Mouse (Mus musculus): ENCODE results near the gene Pdpr. TPM values are rescaled to one million over a fixed set of nuclear protein-coding genes. Genes with fewer than 3 reads are reported as not detected.

The Pdpr gene
- polyA plus RNA-seq (2015; fragmentation: Nextera tagmentation; extraction: Ambion mirVana): 11.5 and 13.4 TPM in 2 replicates

DNA sequence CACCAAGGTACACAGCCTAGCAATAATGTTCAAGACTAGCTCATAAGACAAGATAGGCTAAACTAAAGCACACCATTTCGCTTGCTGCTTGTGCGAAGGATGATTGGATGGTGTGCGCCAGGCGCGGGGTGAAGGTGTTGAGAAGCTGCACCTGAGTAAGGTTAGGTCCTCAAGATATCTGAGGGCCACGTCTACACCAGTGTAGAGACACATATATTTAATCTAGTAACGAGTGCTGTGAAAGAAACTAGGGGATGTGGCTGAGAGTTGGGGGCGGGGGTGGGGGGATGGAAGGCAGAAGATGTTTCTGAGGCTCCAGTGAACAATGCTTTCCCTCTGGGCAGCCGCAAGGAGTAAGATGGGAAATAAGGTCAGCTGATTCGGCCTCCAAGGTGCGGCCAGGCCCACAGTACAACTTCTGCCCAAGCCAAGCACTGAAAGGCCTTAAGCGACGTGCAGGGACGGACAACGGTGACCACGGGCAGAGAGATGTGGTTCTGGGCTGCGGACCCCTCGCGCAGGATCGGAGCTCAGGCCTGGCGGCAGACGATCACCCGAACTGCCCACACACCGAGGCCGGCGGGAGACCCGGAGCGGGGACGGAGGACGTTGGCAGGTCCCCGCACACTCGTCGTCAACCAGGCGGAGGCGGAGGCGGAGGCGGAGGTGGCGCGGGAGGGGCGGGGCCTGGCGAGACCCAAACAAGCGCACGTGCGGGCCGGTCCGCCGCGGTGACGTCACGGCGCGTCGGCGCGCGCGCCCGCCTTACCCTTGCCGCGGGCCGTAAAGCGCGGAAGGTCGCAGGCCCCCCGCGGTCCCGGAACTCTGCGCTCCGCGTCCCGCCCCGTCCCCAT is at the start of gene Pdpr:
Gene Pdpr, plus strand, starts transcription at position 766 of the 854 bp plus-strand sequence.
- Histone ChIP-seq H3K4me3 (peak within 1 kb of the TSS; percentile 65), H3K27ac (peak within 1 kb of the TSS; percentile 51), H3K4me2 (peak within 1 kb of the TSS; percentile 88), H3K9ac (peak within 1 kb of the TSS; percentile 74), H3K36me3 (ENCODE audit: poor library complexity, severe bottlenecking) (no peaks in the 10 kb centered on the region), H3K4me1 (peaks cover 12% of the 10 kb centered on the region), H3K9me3 (replicated peaks) (no peaks in the 10 kb centered on the region), H3K27me3 (no peaks in the 10 kb centered on the region)
- 5% methylated on average over 72 of the region's 72 CpGs for WGBS
- peak; percentile 94 for ATAC-seq

DNA sequence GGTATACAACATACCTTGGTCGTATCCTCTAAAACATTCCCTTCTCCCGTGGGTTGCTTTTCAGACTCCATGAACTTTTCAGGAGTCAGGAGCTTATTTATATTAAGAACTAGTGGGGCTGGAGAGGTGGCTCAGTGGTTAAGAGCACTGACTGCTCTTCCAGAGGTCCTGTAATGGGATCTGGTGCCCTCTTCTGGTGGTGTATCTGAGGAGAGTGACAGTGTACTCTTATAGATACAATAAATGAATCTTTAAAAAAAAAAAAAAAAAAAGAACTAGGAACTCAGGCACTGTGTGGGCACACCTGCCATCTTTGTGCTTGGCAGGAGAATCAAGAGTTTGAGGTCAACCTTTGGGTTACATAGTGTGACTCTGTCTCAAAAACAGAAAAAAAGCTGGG is 45.7 kb upstream of the Pdpr start:
- no peaks in the 10 kb centered on the region for H3K27me3 ChIP-seq
- no peaks in the 10 kb centered on the region for H3K9me3 ChIP-seq (replicated peaks)
- H3K4me1 ChIP-seq: no peaks in the 10 kb centered on the region
- WGBS: 90% methylated on average over 2 of the region's 2 CpGs
- peaks cover 100% of the 10 kb centered on the region for H3K36me3 ChIP-seq (ENCODE audit: poor library complexity, severe bottlenecking)
- no peak overlapping the region for H3K27ac ChIP-seq
- no peak overlapping the region for H3K4me3 ChIP-seq
- ATAC-seq: no peak
- no peak overlapping the region for H3K4me2 ChIP-seq
- no peak overlapping the region for H3K9ac ChIP-seq

DNA sequence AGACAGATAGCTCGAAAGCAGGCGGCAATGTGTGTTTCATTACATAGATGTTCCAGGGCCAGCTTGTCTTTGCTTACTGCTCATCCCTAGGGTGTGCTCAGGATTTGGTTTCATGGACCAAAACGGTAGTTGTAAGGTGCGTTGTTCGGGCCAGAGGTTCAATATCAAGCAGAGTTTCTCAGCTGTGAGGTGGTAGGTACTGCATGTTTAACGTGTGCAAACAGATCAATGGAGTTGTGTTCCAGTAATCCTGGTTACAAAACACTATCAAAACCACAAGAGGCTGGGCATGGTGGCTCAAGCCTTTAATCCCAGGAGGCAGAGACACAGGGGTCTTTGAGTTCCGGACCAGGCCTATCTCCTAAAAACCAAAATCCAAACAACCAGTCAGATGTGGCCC is 45.3 kb upstream of the Pdpr start:
- H3K4me2 ChIP-seq: no peak overlapping the region
- no peaks in the 10 kb centered on the region for H3K27me3 ChIP-seq
- no peak for ATAC-seq
- H3K4me1 ChIP-seq: no peaks in the 10 kb centered on the region
- no peak overlapping the region for H3K27ac ChIP-seq
- H3K36me3 ChIP-seq (ENCODE audit: poor library complexity, severe bottlenecking): peaks cover 100% of the 10 kb centered on the region
- H3K9ac ChIP-seq: no peak overlapping the region
- H3K4me3 ChIP-seq: no peak overlapping the region
- no peaks in the 10 kb centered on the region for H3K9me3 ChIP-seq (replicated peaks)
- WGBS: 97% methylated on average over 7 of the region's 7 CpGs

DNA sequence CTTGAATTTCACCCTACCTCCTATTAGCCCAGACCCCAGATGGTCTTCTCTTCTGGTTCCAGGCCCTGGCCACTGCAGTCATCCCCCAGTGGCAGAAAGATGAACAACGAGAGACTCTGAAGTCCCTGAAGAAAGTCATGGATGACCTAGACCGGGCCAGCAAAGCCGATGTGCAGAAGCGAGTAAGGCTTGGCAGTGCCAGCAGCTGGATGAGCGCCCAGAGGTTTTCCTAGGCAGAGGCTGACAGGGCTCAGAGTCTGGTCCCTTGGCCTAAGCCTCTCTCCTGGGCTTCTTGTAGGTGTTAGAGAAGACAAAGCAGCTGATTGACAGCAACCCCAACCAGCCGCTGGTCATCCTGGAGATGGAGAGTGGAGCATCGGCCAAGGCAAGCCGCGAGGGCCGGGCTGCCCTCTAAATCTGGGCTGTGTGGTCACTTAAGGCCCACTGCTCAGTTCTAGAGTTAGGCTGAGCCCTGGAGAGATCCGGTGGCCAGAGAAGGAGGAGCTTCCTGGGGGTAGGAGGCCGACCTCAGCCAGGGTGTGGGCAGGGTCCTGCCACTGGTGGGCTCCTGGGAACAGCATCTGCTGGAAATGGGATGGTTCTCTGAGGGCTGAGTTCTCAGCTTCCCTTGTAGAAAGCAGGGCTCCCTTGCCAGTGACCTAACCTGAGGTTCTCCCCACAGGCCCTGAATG is 40.5 kb upstream of the Pdpr start:
- Histone ChIP-seq H3K27me3 (no peaks in the 10 kb centered on the region), H3K4me3 (no peak overlapping the region), H3K4me2 (no peak overlapping the region), H3K9me3 (replicated peaks) (no peaks in the 10 kb centered on the region), H3K9ac (no peak overlapping the region), H3K36me3 (ENCODE audit: poor library complexity, severe bottlenecking) (peaks cover 82% of the 10 kb centered on the region), H3K27ac (no peak overlapping the region), H3K4me1 (peaks cover 15% of the 10 kb centered on the region)
- 93% methylated on average over 12 of the region's 12 CpGs for WGBS
- no peak for ATAC-seq

DNA sequence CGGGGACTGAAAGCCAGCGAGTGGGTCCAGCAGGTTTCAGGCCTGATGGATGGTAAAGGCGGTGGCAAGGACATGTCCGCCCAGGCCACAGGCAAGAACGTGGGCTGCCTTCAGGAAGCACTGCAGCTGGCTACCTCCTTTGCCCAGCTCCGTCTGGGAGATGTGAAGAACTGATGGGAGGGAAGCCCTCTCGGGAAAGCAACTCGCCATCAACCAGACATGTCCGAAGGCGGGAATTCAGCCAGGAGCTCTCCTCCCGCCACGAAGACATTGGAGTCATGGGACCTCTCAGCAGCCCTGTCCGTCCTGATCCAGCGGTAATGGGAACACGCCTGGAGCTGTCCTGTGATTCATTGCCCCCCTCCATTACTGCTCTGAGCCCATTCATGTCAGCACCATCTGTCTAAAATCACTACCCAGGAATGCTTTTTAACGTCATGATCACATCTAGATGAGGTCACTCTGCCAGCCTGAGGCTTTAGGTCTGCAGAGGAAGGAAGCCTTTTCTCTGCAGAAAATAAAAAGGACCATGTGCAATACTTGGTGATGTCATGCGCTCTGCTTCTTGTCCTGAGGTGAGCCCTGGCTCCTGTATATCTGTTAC is 39.3 kb upstream of the Pdpr start:
- no peak overlapping the region for H3K27ac ChIP-seq
- H3K36me3 ChIP-seq (ENCODE audit: poor library complexity, severe bottlenecking): peaks cover 70% of the 10 kb centered on the region
- H3K9ac ChIP-seq: no peak overlapping the region
- H3K9me3 ChIP-seq (replicated peaks): no peaks in the 10 kb centered on the region
- H3K4me2 ChIP-seq: no peak overlapping the region
- H3K4me1 ChIP-seq: peaks cover 15% of the 10 kb centered on the region
- H3K4me3 ChIP-seq: no peak overlapping the region
- ATAC-seq: no peak
- 90% methylated on average over 17 of the region's 17 CpGs for WGBS
- H3K27me3 ChIP-seq: no peaks in the 10 kb centered on the region

DNA sequence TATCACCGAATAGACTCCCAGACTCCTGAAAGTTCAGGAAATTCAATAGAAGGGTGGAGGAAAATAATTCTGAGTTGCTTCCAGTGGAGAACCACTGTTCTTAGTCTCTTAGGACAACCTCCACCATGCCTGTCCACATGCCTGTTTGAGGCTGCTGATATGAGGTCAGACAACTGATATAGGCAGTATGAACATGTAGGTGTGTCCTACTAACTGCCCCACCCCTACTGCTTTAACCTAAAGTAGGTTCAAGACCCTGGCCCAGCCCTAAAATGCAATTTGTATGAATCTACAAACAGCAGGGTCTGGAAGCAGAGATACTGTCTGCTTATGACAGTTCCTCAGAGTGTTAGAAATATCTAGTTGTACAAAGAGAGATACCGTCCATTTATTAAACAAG is 38.8 kb upstream of the Pdpr start:
- H3K4me1 ChIP-seq: peaks cover 15% of the 10 kb centered on the region
- no peaks in the 10 kb centered on the region for H3K9me3 ChIP-seq (replicated peaks)
- 65% methylated on average over 2 of the region's 2 CpGs for WGBS
- peaks cover 65% of the 10 kb centered on the region for H3K36me3 ChIP-seq (ENCODE audit: poor library complexity, severe bottlenecking)
- H3K27ac ChIP-seq: no peak overlapping the region
- H3K4me3 ChIP-seq: peak overlapping the region; percentile 98; the same call in 1 of the 2 replicates
- no peak overlapping the region for H3K9ac ChIP-seq
- ATAC-seq: no peak; the same call in 1 of the 2 replicates
- H3K27me3 ChIP-seq: no peaks in the 10 kb centered on the region
- H3K4me2 ChIP-seq: no peak overlapping the region

DNA sequence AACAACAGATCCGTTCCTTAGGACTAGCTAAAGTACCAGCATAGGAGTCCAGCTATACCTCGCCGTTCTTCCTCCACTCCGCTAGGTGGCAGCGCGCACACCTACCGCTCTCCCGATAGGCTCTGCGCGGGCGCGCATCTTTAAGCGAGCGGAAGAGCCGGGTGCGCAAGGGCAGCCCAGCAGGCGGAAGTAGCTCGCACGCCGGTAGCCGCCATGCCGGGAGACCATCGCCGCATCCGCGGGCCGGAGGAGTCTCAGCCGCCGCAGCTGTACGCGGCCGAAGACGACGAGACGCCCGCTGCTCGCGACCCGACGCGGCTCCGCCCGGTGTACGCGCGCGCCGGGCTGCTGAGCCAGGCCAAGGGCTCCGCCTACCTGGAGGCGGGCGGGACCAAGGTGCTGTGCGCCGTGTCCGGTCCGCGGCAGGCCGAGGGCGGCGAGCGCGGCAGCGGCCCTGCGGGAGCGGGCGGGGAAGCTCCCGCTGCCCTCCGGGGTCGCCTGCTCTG is 38.2 kb upstream of the Pdpr start, which contains the start of gene Exosc6:
Gene Exosc6, plus strand, starts transcription at position 182 of the 506 bp plus-strand sequence.
- under 1% methylated on average over 60 of the region's 68 CpGs for WGBS
- Histone ChIP-seq H3K4me2 (peak within 1 kb of the TSS; percentile 98), H3K36me3 (ENCODE audit: poor library complexity, severe bottlenecking) (peaks cover 60% of the 10 kb centered on the region), H3K27me3 (no peaks in the 10 kb centered on the region), H3K9ac (peak within 1 kb of the TSS; percentile 92), H3K27ac (peak within 1 kb of the TSS; percentile 70), H3K4me1 (peaks cover 19% of the 10 kb centered on the region), H3K4me3 (peak within 1 kb of the TSS; percentile 98), H3K9me3 (replicated peaks) (no peaks in the 10 kb centered on the region)
- peak; percentile 98 for ATAC-seq

DNA sequence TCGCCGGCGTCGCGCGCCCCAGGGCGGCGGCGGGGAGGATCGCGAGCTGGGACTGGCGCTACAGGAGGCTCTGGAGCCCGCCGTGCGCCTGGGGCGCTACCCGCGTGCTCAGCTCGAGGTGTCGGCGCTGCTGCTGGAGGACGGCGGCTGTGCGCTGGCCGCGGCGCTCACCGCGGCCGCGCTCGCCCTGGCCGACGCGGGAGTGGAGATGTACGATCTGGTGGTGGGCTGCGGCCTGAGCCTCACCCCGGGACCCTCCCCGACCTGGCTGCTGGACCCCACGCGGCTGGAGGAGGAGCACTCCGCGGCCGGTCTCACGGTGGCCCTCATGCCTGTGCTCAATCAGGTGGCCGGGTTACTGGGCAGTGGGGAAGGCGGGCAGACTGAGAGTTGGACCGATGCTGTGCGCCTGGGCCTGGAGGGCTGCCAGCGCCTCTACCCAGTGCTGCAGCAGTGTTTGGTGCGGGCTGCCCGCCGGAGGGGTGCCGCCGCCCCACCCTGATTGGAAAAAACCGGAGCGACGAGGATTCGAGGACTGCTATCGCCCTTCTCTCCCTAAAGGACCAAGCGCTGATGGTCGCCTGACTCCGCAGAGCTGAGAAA is 37.6 kb upstream of the Pdpr start:
- Histone ChIP-seq H3K4me3 (peak overlapping the region; percentile 98), H3K9ac (peak overlapping the region; percentile 92), H3K4me1 (peaks cover 23% of the 10 kb centered on the region), H3K4me2 (peak overlapping the region; percentile 98), H3K27me3 (no peaks in the 10 kb centered on the region), H3K27ac (peak overlapping the region; percentile 70), H3K36me3 (ENCODE audit: poor library complexity, severe bottlenecking) (peaks cover 54% of the 10 kb centered on the region), H3K9me3 (replicated peaks) (no peaks in the 10 kb centered on the region)
- 1% methylated on average over 56 of the region's 63 CpGs for WGBS
- peak; percentile 52 for ATAC-seq

DNA sequence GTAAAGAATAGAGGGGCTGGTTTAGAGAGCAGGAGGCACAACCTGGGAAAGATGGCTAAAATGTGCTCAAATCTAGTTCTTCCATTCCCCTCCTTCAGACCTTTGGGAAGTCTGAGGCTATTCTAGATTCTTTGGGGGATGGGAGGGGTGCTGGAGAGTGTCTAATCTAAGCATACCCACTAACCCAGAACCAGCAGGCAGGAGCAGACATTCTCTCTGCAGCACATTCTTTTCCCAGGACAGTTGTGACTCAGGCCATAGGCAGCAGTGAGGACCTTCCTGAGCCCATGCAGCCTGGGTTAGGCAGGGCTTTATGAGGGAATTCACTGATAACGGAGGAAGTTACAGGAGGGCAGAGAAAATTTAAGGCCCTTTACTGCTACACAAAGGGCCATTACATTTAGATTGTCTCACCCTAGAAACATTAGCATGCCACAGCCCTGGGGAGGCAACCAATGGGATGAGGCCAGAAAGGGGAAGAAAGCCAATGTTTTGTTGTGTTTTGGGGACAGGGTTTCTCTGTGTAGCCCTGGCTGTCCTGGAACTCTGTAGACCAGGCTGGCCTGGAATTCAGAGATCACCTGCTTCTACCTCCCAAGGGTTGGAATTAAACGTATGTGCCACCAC is 35.4 kb upstream of the Pdpr start:
- Histone ChIP-seq H3K27ac (no peak overlapping the region), H3K9ac (no peak overlapping the region), H3K27me3 (no peaks in the 10 kb centered on the region), H3K4me2 (no peak overlapping the region), H3K4me1 (peaks cover 29% of the 10 kb centered on the region), H3K9me3 (replicated peaks) (no peaks in the 10 kb centered on the region), H3K4me3 (no peak overlapping the region), H3K36me3 (ENCODE audit: poor library complexity, severe bottlenecking) (peaks cover 31% of the 10 kb centered on the region)
- 78% methylated on average over 2 of the region's 2 CpGs for WGBS
- ATAC-seq: no peak

DNA sequence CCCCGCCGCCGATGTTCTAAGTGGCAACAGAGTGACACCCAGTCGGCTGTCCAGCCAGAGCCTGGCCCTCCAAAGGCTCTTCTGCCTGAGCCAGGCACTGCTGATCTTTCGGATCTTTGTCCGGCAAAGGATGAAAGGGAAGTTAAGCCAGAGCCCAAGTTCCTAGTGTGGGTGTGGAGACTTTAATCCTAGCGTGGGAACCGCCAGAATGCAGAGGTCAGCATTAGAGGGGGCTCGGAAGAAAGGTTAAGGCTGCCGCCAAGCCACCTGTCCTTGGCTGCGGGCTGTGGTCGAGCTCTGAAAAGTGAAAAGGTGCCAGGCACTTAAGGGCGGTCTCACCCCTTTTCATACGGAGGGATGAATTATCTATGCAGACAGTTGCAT is 32.8 kb upstream of the Pdpr start:
- Histone ChIP-seq H3K36me3 (ENCODE audit: poor library complexity, severe bottlenecking) (peaks cover 14% of the 10 kb centered on the region), H3K4me2 (peak overlapping the region; percentile 71), H3K9ac (peak overlapping the region; percentile 75), H3K27me3 (no peaks in the 10 kb centered on the region), H3K4me3 (peak overlapping the region; percentile 70), H3K4me1 (peaks cover 28% of the 10 kb centered on the region), H3K9me3 (replicated peaks) (no peaks in the 10 kb centered on the region), H3K27ac (peak overlapping the region; percentile 82)
- peak; percentile 14 for ATAC-seq
- 0% methylated on average over 14 of the region's 14 CpGs for WGBS

DNA sequence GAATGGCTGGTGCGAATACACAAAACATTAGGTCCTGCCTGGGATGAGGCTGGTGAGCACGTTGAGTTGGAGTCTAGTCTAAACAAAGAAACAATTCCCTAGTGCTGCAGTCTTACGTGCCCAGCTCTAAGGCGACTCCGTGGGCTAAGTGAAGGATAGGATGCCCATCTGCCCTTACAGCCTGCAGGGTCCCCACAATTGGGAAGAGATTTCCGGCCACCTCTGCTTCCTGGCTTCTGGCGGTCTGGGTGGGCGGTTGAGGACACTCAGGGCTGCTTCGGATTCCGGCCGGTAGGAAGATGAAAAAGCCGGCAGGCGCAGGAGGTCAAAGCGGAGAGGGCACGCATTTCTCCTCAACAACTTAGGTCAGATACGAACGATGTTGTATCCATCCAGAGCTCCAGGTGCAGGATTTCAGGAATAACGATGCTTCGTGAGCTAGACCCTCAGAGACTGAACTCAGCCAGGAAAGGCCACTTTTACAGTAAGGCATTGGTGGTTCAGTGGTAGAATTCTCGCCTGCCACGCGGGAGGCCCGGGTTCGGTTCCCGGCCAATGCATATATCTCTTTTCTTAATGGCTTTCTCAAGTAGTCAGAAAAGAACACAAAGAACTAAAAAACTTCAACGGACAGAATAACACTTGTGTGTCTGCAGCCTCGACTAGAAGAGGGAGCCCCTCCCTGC is 32.2 kb upstream of the Pdpr start:
- under 1% methylated on average over 27 of the region's 27 CpGs for WGBS
- peak overlapping the region; percentile 75 for H3K9ac ChIP-seq
- H3K4me2 ChIP-seq: peak overlapping the region; percentile 71
- no peaks in the 10 kb centered on the region for H3K27me3 ChIP-seq
- peaks cover 23% of the 10 kb centered on the region for H3K4me1 ChIP-seq
- peak overlapping the region; percentile 82 for H3K27ac ChIP-seq
- H3K36me3 ChIP-seq (ENCODE audit: poor library complexity, severe bottlenecking): peaks cover 14% of the 10 kb centered on the region
- H3K4me3 ChIP-seq: peak overlapping the region; percentile 70
- H3K9me3 ChIP-seq (replicated peaks): no peaks in the 10 kb centered on the region
- ATAC-seq: peak; percentile 91

Data from forebrain, embryonic 13.5 days (tissue).